Mouse (Mus musculus): ENCODE data around the gene Nexn. TPM values are rescaled to one million over a fixed set of nuclear protein-coding genes. Genes with fewer than 3 reads are reported as not detected.

Gene Nexn
- polyA plus RNA-seq, 1 experiment from 2014 or later = 1.8 TPM

DNA sequence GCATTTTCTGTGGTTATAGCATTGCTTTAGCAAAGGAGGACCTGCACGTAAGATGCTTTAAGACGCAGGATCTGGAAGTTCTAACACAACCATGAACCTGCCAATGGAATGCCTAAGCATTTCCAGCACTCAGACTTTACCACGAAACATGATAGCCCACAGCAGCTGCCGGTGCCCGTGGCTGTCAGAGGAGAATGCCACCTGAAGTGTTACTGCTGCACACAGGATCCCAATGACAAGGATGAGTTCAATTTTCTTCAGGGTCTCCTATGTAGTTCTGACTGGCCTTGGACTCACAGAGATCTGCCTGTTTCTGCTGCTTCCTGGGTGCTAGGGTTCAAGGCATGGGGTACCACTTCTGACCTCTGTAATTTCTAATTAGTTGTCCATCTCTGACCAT, 18.6 kb upstream of the Nexn start:
- Histone ChIP-seq H3K27me3 (ENCODE audit: control insufficient read depth, insufficient read depth, low read depth, low read length) (no peaks in the 10 kb centered on the region), H3K9ac (ENCODE audit: low read depth, low read length) (no peak overlapping the region), H3K4me2 (ENCODE audit: low read length) (no peak overlapping the region), H3K27ac (ENCODE audit: low read length) (no peak overlapping the region), H3K9me3 (replicated peaks; ENCODE audit: control insufficient read depth, low read length, poor library complexity, severe bottlenecking) (no peaks in the 10 kb centered on the region), H3K36me3 (ENCODE audit: control insufficient read depth, insufficient read depth, low read length) (peaks cover 38% of the 10 kb centered on the region), H3K4me1 (ENCODE audit: control insufficient read depth, insufficient read depth, low read length) (no peaks in the 10 kb centered on the region), H3K4me3 (ENCODE audit: low read depth, low read length) (no peak overlapping the region)
- 98% methylated on average over 5 of the region's 5 CpGs for WGBS
- ATAC-seq = no peak

- peaks cover 38% of the 10 kb centered on the region for H3K36me3 ChIP-seq (ENCODE audit: control insufficient read depth, insufficient read depth, low read length)
- WGBS = 100% methylated on average over 1 of the region's 1 CpGs
- H3K27ac ChIP-seq (ENCODE audit: low read length) = no peak overlapping the region
- H3K9me3 ChIP-seq (replicated peaks; ENCODE audit: control insufficient read depth, low read length, poor library complexity, severe bottlenecking) = no peaks in the 10 kb centered on the region
- no peak for ATAC-seq
- H3K4me1 ChIP-seq (ENCODE audit: control insufficient read depth, insufficient read depth, low read length) = no peaks in the 10 kb centered on the region
- no peak overlapping the region for H3K9ac ChIP-seq (ENCODE audit: low read depth, low read length)
- H3K4me3 ChIP-seq (ENCODE audit: low read depth, low read length) = no peak overlapping the region
- no peaks in the 10 kb centered on the region for H3K27me3 ChIP-seq (ENCODE audit: control insufficient read depth, insufficient read depth, low read depth, low read length)
- H3K4me2 ChIP-seq (ENCODE audit: low read length) = no peak overlapping the region
Measured at GRCm38 (mm10) chr3:152284306-152284705, 18.2 kb upstream of the Nexn start.

- Histone ChIP-seq H3K9ac (ENCODE audit: low read depth, low read length) (no peak overlapping the region), H3K27ac (ENCODE audit: low read length) (no peak overlapping the region), H3K9me3 (replicated peaks; ENCODE audit: control insufficient read depth, low read length, poor library complexity, severe bottlenecking) (no peaks in the 10 kb centered on the region), H3K36me3 (ENCODE audit: control insufficient read depth, insufficient read depth, low read length) (peaks cover 38% of the 10 kb centered on the region), H3K4me1 (ENCODE audit: control insufficient read depth, insufficient read depth, low read length) (no peaks in the 10 kb centered on the region), H3K4me2 (ENCODE audit: low read length) (no peak overlapping the region), H3K27me3 (ENCODE audit: control insufficient read depth, insufficient read depth, low read depth, low read length) (no peaks in the 10 kb centered on the region), H3K4me3 (ENCODE audit: low read depth, low read length) (no peak overlapping the region)
- WGBS = 46% methylated on average over 3 of the region's 3 CpGs
- ATAC-seq = no peak
Measured at GRCm38 (mm10) chr3:152282126-152282525, 16.0 kb upstream of the Nexn start.

DNA sequence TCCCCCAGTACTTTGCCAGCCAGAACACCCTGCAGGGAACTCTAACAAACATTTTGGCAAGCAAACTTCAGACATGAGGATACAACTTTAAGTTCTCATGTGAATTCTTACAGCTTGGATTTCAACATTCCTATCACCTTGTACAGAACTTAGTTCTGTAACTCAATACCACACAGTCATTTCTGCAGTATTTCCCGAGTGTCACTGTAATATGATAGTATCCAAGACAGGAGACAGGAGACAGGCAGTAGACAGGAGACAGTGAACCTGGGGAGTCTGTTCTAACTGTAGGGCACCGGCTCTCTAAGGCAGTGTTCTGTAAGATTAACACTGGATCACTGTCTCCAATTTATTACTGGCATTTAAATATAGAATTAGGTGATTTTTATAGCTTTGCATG, 12.3 kb upstream of the Nexn start:
- no peaks in the 10 kb centered on the region for H3K27me3 ChIP-seq (ENCODE audit: control insufficient read depth, insufficient read depth, low read depth, low read length)
- H3K9me3 ChIP-seq (replicated peaks; ENCODE audit: control insufficient read depth, low read length, poor library complexity, severe bottlenecking) = no peaks in the 10 kb centered on the region
- peaks cover 26% of the 10 kb centered on the region for H3K36me3 ChIP-seq (ENCODE audit: control insufficient read depth, insufficient read depth, low read length)
- 83% methylated on average over 2 of the region's 2 CpGs for WGBS
- no peak for ATAC-seq
- no peak overlapping the region for H3K4me2 ChIP-seq (ENCODE audit: low read length)
- no peak overlapping the region for H3K9ac ChIP-seq (ENCODE audit: low read depth, low read length)
- no peak overlapping the region for H3K27ac ChIP-seq (ENCODE audit: low read length)
- no peaks in the 10 kb centered on the region for H3K4me1 ChIP-seq (ENCODE audit: control insufficient read depth, insufficient read depth, low read length)
- H3K4me3 ChIP-seq (ENCODE audit: low read depth, low read length) = no peak overlapping the region

DNA sequence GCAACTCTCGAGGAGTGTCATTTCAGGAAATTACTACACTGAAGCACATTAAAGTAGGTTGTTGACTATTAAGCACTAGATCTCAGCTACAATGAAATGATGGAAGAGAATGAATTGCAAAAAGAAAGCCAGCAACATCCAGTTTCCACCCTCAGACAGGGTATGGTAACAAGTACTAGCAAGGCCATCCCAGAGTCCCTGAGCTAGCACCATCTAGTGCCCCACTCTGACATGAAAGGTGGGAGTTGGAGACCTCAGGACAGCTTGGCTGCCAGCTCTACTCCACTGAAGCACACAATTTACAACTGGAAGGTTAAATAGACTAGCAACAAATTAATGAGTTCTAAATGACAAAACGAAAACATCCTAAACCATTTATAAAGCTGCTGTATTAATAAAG, 11.8 kb upstream of the Nexn start:
- WGBS = 90% methylated on average over 2 of the region's 2 CpGs
- no peak for ATAC-seq
- Histone ChIP-seq H3K36me3 (ENCODE audit: control insufficient read depth, insufficient read depth, low read length) (peaks cover 24% of the 10 kb centered on the region), H3K9ac (ENCODE audit: low read depth, low read length) (no peak overlapping the region), H3K4me1 (ENCODE audit: control insufficient read depth, insufficient read depth, low read length) (no peaks in the 10 kb centered on the region), H3K9me3 (replicated peaks; ENCODE audit: control insufficient read depth, low read length, poor library complexity, severe bottlenecking) (no peaks in the 10 kb centered on the region), H3K27ac (ENCODE audit: low read length) (no peak overlapping the region), H3K4me3 (ENCODE audit: low read depth, low read length) (no peak overlapping the region), H3K27me3 (ENCODE audit: control insufficient read depth, insufficient read depth, low read depth, low read length) (no peaks in the 10 kb centered on the region), H3K4me2 (ENCODE audit: low read length) (no peak overlapping the region)

- Histone ChIP-seq H3K4me3 (ENCODE audit: low read depth, low read length) (no peak overlapping the region), H3K4me2 (ENCODE audit: low read length) (no peak overlapping the region), H3K27ac (ENCODE audit: low read length) (no peak overlapping the region), H3K27me3 (ENCODE audit: control insufficient read depth, insufficient read depth, low read depth, low read length) (no peaks in the 10 kb centered on the region), H3K36me3 (ENCODE audit: control insufficient read depth, insufficient read depth, low read length) (peaks cover 15% of the 10 kb centered on the region), H3K9ac (ENCODE audit: low read depth, low read length) (no peak overlapping the region), H3K9me3 (replicated peaks; ENCODE audit: control insufficient read depth, low read length, poor library complexity, severe bottlenecking) (no peaks in the 10 kb centered on the region), H3K4me1 (ENCODE audit: control insufficient read depth, insufficient read depth, low read length) (no peaks in the 10 kb centered on the region)
- WGBS = 96% methylated on average over 3 of the region's 3 CpGs
- no peak for ATAC-seq
Measured at GRCm38 (mm10) chr3:152276935-152277334, 10.8 kb upstream of the Nexn start.

- no peak overlapping the region for H3K4me3 ChIP-seq (ENCODE audit: low read depth, low read length)
- WGBS = 75% methylated on average over 8 of the region's 8 CpGs
- H3K27me3 ChIP-seq (ENCODE audit: control insufficient read depth, insufficient read depth, low read depth, low read length) = no peaks in the 10 kb centered on the region
- peaks cover 13% of the 10 kb centered on the region for H3K36me3 ChIP-seq (ENCODE audit: control insufficient read depth, insufficient read depth, low read length)
- no peak overlapping the region for H3K4me2 ChIP-seq (ENCODE audit: low read length)
- H3K9ac ChIP-seq (ENCODE audit: low read depth, low read length) = no peak overlapping the region
- H3K27ac ChIP-seq (ENCODE audit: low read length) = no peak overlapping the region
- H3K9me3 ChIP-seq (replicated peaks; ENCODE audit: control insufficient read depth, low read length, poor library complexity, severe bottlenecking) = no peaks in the 10 kb centered on the region
- no peaks in the 10 kb centered on the region for H3K4me1 ChIP-seq (ENCODE audit: control insufficient read depth, insufficient read depth, low read length)
- ATAC-seq = no peak
Measured at GRCm38 (mm10) chr3:152275008-152275407, 8.9 kb upstream of the Nexn start.

DNA sequence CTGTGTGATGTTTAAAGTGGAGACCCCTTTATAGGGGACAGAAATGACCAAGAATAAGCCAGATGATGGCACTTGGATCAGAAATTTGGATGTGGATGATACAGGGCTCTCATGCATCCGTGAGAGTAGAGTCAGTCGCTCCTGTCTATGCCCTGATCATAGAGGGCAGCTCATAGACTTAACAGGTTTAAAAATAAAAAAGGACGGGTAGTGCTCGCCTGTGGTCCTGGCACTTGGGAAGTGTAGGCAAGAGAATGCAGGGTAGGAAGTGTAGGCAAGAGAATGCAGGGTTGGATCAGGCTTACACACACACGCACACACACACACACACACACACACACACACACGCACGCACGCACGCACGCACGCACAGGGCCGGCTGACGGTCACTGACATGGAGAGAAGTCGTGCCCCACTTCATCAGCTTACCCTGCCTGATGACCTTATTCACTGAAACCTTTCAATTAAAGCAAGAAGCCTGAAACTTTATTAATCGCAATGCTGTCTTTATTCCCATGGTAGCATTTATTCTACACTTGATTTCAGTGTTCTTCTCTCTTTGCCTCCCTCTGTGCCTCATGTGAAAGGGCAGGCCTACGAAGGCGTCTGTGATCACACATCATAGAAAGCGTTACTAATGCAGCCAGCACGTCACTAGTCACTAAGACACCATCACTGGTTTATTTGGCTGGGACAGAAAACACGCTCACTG, 7.0 kb upstream of the Nexn start:
- ATAC-seq = no peak
- H3K27me3 ChIP-seq (ENCODE audit: control insufficient read depth, insufficient read depth, low read depth, low read length) = no peaks in the 10 kb centered on the region
- H3K4me3 ChIP-seq (ENCODE audit: low read depth, low read length) = no peak overlapping the region
- H3K9me3 ChIP-seq (replicated peaks; ENCODE audit: control insufficient read depth, low read length, poor library complexity, severe bottlenecking) = no peaks in the 10 kb centered on the region
- no peak overlapping the region for H3K4me2 ChIP-seq (ENCODE audit: low read length)
- no peak overlapping the region for H3K27ac ChIP-seq (ENCODE audit: low read length)
- H3K4me1 ChIP-seq (ENCODE audit: control insufficient read depth, insufficient read depth, low read length) = no peaks in the 10 kb centered on the region
- no peak overlapping the region for H3K9ac ChIP-seq (ENCODE audit: low read depth, low read length)
- peaks cover 9% of the 10 kb centered on the region for H3K36me3 ChIP-seq (ENCODE audit: control insufficient read depth, insufficient read depth, low read length)
- 67% methylated on average over 20 of the region's 20 CpGs for WGBS

DNA sequence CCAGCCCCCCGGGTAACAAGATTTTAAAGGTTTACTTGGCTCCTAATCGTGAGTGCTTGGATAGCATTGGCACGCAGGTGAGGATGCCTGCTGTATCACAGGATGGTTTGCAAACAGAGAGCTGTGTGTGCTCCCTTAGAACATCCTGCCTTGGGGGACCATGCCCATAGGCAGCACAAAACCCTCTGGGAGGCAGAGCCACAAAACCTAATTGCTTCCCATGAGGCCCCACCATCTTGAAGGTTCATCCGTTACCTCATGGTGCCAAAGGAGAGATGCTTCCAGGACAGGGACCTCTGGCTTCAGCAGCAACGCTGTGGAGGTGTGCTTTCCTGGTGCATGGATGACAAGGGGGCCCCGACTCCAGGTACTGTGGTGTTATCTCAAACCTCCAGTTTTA, 5.7 kb upstream of the Nexn start:
- Histone ChIP-seq H3K9me3 (replicated peaks; ENCODE audit: control insufficient read depth, low read length, poor library complexity, severe bottlenecking) (no peaks in the 10 kb centered on the region), H3K36me3 (ENCODE audit: control insufficient read depth, insufficient read depth, low read length) (peaks cover 6% of the 10 kb centered on the region), H3K4me3 (ENCODE audit: low read depth, low read length) (no peak overlapping the region), H3K27me3 (ENCODE audit: control insufficient read depth, insufficient read depth, low read depth, low read length) (peaks cover 5% of the 10 kb centered on the region; the same call in 1 of the 2 replicates), H3K9ac (ENCODE audit: low read depth, low read length) (no peak overlapping the region), H3K4me2 (ENCODE audit: low read length) (no peak overlapping the region), H3K4me1 (ENCODE audit: control insufficient read depth, insufficient read depth, low read length) (no peaks in the 10 kb centered on the region), H3K27ac (ENCODE audit: low read length) (no peak overlapping the region)
- no peak for ATAC-seq
- 82% methylated on average over 6 of the region's 6 CpGs for WGBS
